Mouse (Mus musculus): ENCODE measurements around the gene Map3k13. TPM values are rescaled to one million over a fixed set of nuclear protein-coding genes. Genes with fewer than 3 reads are reported as not detected.

Gene Map3k13
- total and polyA plus RNA-seq, 2 experiments from 2014 or later: 0.33 to 1.0 TPM

GRCm38 (mm10) chr16:21786317-21786716 is 7.8 kb upstream of the Map3k13 start:
- ATAC-seq (ENCODE audit: insufficient read depth, low read depth) (no peak), DNase-seq (ENCODE audit: low spot score) (no peak)
- no peaks in the 10 kb centered on the region for H3K4me1 ChIP-seq (ENCODE audit: control insufficient read depth, insufficient read depth)
- 86% methylated on average over 8 of the region's 8 CpGs for WGBS
- H3K9me3 ChIP-seq (replicated peaks; ENCODE audit: control insufficient read depth, low read length): no peaks in the 10 kb centered on the region
- H3K4me2 ChIP-seq (ENCODE audit: low read depth, low read length): no peak overlapping the region
- H3K9ac ChIP-seq (replicated peaks; ENCODE audit: low read depth, low read length): no peak overlapping the region
- no peak overlapping the region for H3K4me3 ChIP-seq (ENCODE audit: low read depth, low read length)
- H3K27ac ChIP-seq (ENCODE audit: low read depth): no peak overlapping the region
- TF ChIP-seq CTCF (IDR thresholded peaks at IDR 0.05; ENCODE audit: low read depth) (no peak), EP300 (IDR thresholded peaks at IDR 0.05; ENCODE audit: low read depth) (no peak)
- H3K36me3 ChIP-seq (replicated peaks; ENCODE audit: control insufficient read depth, insufficient read depth, low read length): no peaks in the 10 kb centered on the region
- no peaks in the 10 kb centered on the region for H3K27me3 ChIP-seq (ENCODE audit: control insufficient read depth, insufficient read depth, low read length)

- H3K36me3 ChIP-seq (replicated peaks; ENCODE audit: control insufficient read depth, insufficient read depth, low read length): no peaks in the 10 kb centered on the region
- peak within 1 kb of the TSS; percentile 51 for H3K4me3 ChIP-seq (ENCODE audit: low read depth, low read length)
- H3K27ac ChIP-seq (ENCODE audit: low read depth): 0 out of 2 replicates have a peak within 1 kb of the TSS, but pooled peaks have one; percentile 26
- no peaks in the 10 kb centered on the region for H3K27me3 ChIP-seq (ENCODE audit: control insufficient read depth, insufficient read depth, low read length)
- peak within 1 kb of the TSS; percentile 41 for H3K9ac ChIP-seq (replicated peaks; ENCODE audit: low read depth, low read length)
- H3K4me2 ChIP-seq (ENCODE audit: low read depth, low read length): peak within 1 kb of the TSS; percentile 66
- H3K4me1 ChIP-seq (ENCODE audit: control insufficient read depth, insufficient read depth): no peaks in the 10 kb centered on the region
- no peaks in the 10 kb centered on the region for H3K9me3 ChIP-seq (replicated peaks; ENCODE audit: control insufficient read depth, low read length)
- 8% methylated on average over 28 of the region's 28 CpGs for WGBS
- TF ChIP-seq EP300 (IDR thresholded peaks at IDR 0.05; ENCODE audit: low read depth) (peak; percentile 34; the same call in 1 of the 2 replicates), CTCF (IDR thresholded peaks at IDR 0.05; ENCODE audit: low read depth) (no peak)
- DNase-seq (ENCODE audit: low spot score): peak; percentile 61
- ATAC-seq (ENCODE audit: insufficient read depth, low read depth): peak; percentile 95
Observed at GRCm38 (mm10) chr16:21787516-21788353, 6.4 kb upstream of the Map3k13 start, which contains the start of gene Ehhadh. Gene Ehhadh, minus strand, starts transcription at chr16:21787807.

- H3K4me2 ChIP-seq (ENCODE audit: low read depth, low read length): no peak overlapping the region
- H3K4me3 ChIP-seq (ENCODE audit: low read depth, low read length): no peak overlapping the region
- H3K9ac ChIP-seq (replicated peaks; ENCODE audit: low read depth, low read length): no peak overlapping the region
- 64% methylated on average over 3 of the region's 3 CpGs for WGBS
- H3K9me3 ChIP-seq (replicated peaks; ENCODE audit: control insufficient read depth, low read length): no peaks in the 10 kb centered on the region
- 0 out of 2 replicates have a peak, but pooled peaks cover 3% of the 10 kb centered on the region for H3K4me1 ChIP-seq (ENCODE audit: control insufficient read depth, insufficient read depth)
- no peaks in the 10 kb centered on the region for H3K36me3 ChIP-seq (replicated peaks; ENCODE audit: control insufficient read depth, insufficient read depth, low read length)
- no peak overlapping the region for H3K27ac ChIP-seq (ENCODE audit: low read depth)
- H3K27me3 ChIP-seq (ENCODE audit: control insufficient read depth, insufficient read depth, low read length): no peaks in the 10 kb centered on the region
- TF ChIP-seq EP300 (IDR thresholded peaks at IDR 0.05; ENCODE audit: low read depth): no peak
- peak; percentile 44 for TF ChIP-seq CTCF (IDR thresholded peaks at IDR 0.05; ENCODE audit: low read depth)
- no peak for DNase-seq (ENCODE audit: low spot score)
- ATAC-seq (ENCODE audit: insufficient read depth, low read depth): no peak
Observed at GRCm38 (mm10) chr16:21788581-21788980, 5.6 kb upstream of the Map3k13 start.

- Histone ChIP-seq H3K27ac (ENCODE audit: low read depth) (no peak overlapping the region), H3K9me3 (replicated peaks; ENCODE audit: control insufficient read depth, low read length) (no peaks in the 10 kb centered on the region), H3K4me2 (ENCODE audit: low read depth, low read length) (no peak overlapping the region), H3K4me3 (ENCODE audit: low read depth, low read length) (no peak overlapping the region), H3K27me3 (ENCODE audit: control insufficient read depth, insufficient read depth, low read length) (no peaks in the 10 kb centered on the region), H3K9ac (replicated peaks; ENCODE audit: low read depth, low read length) (no peak overlapping the region), H3K36me3 (replicated peaks; ENCODE audit: control insufficient read depth, insufficient read depth, low read length) (no peaks in the 10 kb centered on the region), H3K4me1 (ENCODE audit: control insufficient read depth, insufficient read depth) (0 out of 2 replicates have a peak, but pooled peaks cover 5% of the 10 kb centered on the region)
- ATAC-seq (ENCODE audit: insufficient read depth, low read depth) (no peak), DNase-seq (ENCODE audit: low spot score) (no peak)
- WGBS: 77% methylated on average over 2 of the region's 2 CpGs
- TF ChIP-seq CTCF (IDR thresholded peaks at IDR 0.05; ENCODE audit: low read depth) (no peak), EP300 (IDR thresholded peaks at IDR 0.05; ENCODE audit: low read depth) (no peak)
Observed at GRCm38 (mm10) chr16:21789180-21789579, 5.0 kb upstream of the Map3k13 start.

- Histone ChIP-seq H3K9ac (replicated peaks; ENCODE audit: low read depth, low read length) (no peak overlapping the region), H3K4me2 (ENCODE audit: low read depth, low read length) (no peak overlapping the region), H3K27ac (ENCODE audit: low read depth) (no peak overlapping the region), H3K4me3 (ENCODE audit: low read depth, low read length) (no peak overlapping the region), H3K4me1 (ENCODE audit: control insufficient read depth, insufficient read depth) (peaks cover 9% of the 10 kb centered on the region; the same call in 1 of the 2 replicates), H3K27me3 (ENCODE audit: control insufficient read depth, insufficient read depth, low read length) (no peaks in the 10 kb centered on the region), H3K36me3 (replicated peaks; ENCODE audit: control insufficient read depth, insufficient read depth, low read length) (no peaks in the 10 kb centered on the region), H3K9me3 (replicated peaks; ENCODE audit: control insufficient read depth, low read length) (no peaks in the 10 kb centered on the region)
- ATAC-seq (ENCODE audit: insufficient read depth, low read depth): no peak
- DNase-seq (ENCODE audit: low spot score): no peak
- 18% methylated on average over 1 of the region's 1 CpGs for WGBS
- TF ChIP-seq CTCF (IDR thresholded peaks at IDR 0.05; ENCODE audit: low read depth) (no peak), EP300 (IDR thresholded peaks at IDR 0.05; ENCODE audit: low read depth) (no peak)
Observed at GRCm38 (mm10) chr16:21790469-21790868, 3.7 kb upstream of the Map3k13 start.
